8 mouse cellular contexts compared by ENCODE assay signal in genomic region chr3:94309633-94310363, GRCm38 (mm10). TPM values are rescaled to one million over a fixed set of nuclear protein-coding genes. Genes with fewer than 3 reads are reported as not detected.
DNase-seq lines count a peak whose midpoint lies in the region; ATAC-seq lines count a peak whose summit lies in the region.

TSS of gene Them4 (plus strand) at chr3:94310089.

- ATAC-seq in inflammation-experienced regulatory T-cells, adult 6 months: peak; percentile 98
- ATAC-seq in megakaryocyte-erythroid progenitor cell, adult 5-6 weeks (replicated peaks; ENCODE audit: low FRiP score, low TSS enrichment, poor library complexity, severe bottlenecking): peak; percentile 98

- intact Hi-C loops in gastrocnemius, postnatal 14 days (cut with DNase I; ENCODE audit: low total_unique reads): no loop called here
- intact Hi-C loops in left cerebral cortex, postnatal 10 days (cut with DNase I): no loop called here

- peak; percentile 98 to 99 for DNase-seq in adrenal gland, adult (ENCODE audit: inconsistent age in 2 of 2, low spot score in 1 of 2)
- peak; percentile 95 for DNase-seq in embryo, embryonic 10.5 days (ENCODE audit: low spot score)
- DNase-seq in gastrocnemius, postnatal 14 days: peak; percentile 95
- peak; percentile 86 to 94 for DNase-seq in left cerebral cortex, postnatal 10 days (ENCODE audit: extremely low spot score in 1 of 2, low spot score in 2 of 2)
- peak; percentile 88 for DNase-seq in right cerebral cortex, postnatal 25 days
- peak; percentile 91 to 92 for DNase-seq in urinary bladder, postnatal 4 days (ENCODE audit: low spot score in 2 of 2)

RNA-seq across cellular contexts. Expression of gene Them4, which starts in this region (rescaled TPM):
- 1 to 10 TPM; 6.5 to 6.7 TPM for total RNA-seq in gastrocnemius, postnatal 14 days (2021)
- polyA plus RNA-seq in inflammation-experienced regulatory T-cells, adult 6 months (2017; shearing (Covaris generic)): 10 to 100 TPM in 1 of 3 experiments, 1 to 10 TPM in 2; 7.0 to 10.7 (median 9.0) TPM
- 10 to 100 TPM; 26.5 to 29.2 TPM for total RNA-seq in left cerebral cortex, postnatal 10 days (2021)
- total RNA-seq in megakaryocyte-erythroid progenitor cell, adult 5-6 weeks (2014; fragmentation: Nextera tagmentation): 2.9 and 4.3 TPM in 2 replicates
- 0.38 and 4.8 TPM in 2 replicates for total RNA-seq in megakaryocyte-erythroid progenitor cell, adult 5-6 weeks (2017)

Comparison
In these comparisons a context has a peak if more than half of its experiments do, and no peak if none do; other contexts are left out.
1. Peak in every context shown above with its lines: DNase-seq and ATAC-seq.